Mouse (Mus musculus) NIH3T3 (cell line): ENCODE data around the gene Amer3.
"Not testable (repeated sequence)": the region's sequence is repeated elsewhere in the genome, so short reads cannot be mapped to it uniquely, and the experiment has no call there.

Source experiments
- DNase-seq: peaks from one replicate; pipeline ENCODE4 v3.0.0-alpha.2; 2012; ENCODE audit warnings: low read depth

Amer3 gene

DNA sequence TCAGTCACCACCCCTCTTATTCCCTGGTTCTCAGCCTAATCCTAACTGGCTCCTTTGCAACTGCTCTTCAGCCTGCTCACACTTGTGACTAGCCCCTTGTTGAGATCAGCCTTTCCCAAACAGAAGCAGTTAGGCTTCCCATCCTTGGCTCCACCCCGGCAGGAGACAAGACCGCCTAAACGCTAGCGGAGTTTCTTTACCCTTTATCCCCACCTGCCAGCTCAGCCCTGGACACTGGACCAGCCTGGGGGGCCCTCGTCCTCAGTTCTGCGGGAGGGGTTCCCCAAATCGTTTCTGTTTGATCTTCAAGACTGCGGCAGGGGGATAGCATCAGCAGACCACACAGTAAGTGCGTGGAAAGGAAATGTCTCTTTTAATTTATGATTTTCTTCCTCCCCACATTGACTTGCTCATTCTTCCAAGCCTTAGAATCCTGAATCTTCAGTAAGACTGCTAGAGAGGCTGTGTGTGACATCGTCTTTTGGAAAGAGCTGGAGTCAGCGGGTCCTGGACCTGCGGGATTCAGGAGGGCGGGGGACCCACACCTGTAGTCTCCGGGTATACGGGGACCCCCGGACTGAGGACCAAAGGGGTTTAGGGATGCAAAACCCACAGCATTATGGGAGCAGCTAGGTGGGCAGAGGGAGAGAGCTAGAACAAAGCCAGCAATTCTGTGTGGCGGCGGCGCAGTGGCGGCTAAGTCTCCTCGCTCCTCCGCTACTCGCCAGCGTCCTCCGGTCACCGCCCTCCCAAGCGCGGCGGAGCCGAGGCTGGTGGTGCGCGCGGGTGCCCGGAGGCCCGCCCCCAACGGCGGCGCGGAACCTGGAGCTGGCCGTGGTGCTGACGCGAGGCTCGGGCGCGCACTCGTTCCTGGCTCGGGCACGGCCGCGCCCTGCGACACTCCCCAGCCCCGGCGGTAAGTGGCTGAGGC is at the start of gene Amer3:
TSS of gene Amer3 (plus strand) at position 807 of the 931 bp plus-strand sequence.
- DNase-seq = no peak

DNA sequence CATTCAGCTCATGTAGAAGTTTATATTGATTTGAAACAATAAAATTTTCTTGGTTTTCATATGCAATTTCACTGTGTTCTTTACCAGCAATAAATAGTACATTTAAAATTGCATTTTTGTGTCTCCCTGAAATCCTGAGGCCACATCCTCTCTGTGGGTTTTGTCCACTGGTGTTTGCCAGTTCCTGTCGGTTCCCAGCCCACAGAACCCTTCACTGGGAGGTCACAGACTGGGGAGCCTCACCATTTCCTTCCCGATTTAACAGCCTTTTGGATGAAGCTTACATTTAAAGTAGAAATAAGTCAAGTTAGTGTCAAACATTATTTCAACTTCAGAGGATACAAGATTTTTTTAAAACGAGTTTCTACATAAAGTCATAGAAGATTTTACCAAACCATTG is 44.9 kb upstream of the Amer3 start:
- DNase-seq = not testable (repeated sequence)

DNA sequence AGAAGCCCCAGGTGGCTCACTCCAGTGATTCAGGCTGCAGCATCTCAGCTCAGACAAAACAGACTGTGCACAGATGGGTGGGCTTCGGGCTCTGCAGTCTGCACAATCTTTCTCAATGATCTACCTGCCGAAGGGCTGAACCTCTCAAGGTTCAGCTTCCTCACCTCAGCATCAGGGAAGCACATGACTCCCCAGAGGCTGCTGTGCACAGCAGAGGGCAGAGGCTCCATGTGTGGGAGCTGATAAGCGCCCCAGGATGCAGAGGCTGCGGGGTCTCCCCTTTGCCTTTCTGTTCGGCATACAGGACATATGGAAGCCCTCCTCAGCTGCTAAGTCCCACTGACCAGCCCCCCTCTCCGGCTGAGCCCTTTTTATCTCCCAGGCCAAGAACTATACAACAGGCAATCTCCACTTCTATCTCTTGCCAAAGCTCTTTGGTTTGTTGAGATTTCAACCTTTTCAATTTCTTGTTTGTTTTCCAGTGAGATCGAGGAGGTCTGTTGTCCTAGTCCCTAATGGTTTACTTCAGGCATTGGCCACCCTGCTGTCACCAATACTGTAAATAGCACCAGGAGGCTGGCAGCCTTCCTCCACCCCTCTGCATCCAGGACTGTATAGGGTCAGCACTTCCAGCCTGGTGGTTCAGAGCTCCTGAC is 44.3 kb upstream of the Amer3 start, which contains the start of gene Cfc1:
TSS of gene Cfc1 (plus strand) at position 606 of the 656 bp plus-strand sequence.
- not testable (repeated sequence) for DNase-seq

DNA sequence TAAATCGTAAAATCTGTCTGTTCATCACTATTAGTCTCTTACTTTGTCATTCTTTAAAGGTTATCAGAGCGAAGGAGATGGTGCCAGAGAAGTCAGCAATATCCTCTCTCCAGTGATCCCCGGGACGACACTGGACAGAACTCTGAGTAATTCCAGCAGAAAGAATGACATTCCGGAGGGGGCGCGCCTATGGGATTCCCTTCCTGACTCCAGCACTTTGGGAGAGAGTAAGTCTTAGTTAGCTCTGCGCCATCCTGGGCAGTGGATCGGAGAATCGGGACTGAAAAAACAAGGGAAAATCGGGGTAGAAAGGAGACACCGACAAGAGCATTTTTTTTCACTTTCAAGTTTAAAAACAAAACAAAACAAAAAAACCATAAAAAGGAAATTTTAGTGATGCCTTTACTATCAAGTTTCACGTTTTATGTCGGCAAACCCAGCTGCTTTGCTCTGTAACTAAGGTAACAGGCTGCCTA is 43.1 kb upstream of the Amer3 start:
- DNase-seq = no peak

DNA sequence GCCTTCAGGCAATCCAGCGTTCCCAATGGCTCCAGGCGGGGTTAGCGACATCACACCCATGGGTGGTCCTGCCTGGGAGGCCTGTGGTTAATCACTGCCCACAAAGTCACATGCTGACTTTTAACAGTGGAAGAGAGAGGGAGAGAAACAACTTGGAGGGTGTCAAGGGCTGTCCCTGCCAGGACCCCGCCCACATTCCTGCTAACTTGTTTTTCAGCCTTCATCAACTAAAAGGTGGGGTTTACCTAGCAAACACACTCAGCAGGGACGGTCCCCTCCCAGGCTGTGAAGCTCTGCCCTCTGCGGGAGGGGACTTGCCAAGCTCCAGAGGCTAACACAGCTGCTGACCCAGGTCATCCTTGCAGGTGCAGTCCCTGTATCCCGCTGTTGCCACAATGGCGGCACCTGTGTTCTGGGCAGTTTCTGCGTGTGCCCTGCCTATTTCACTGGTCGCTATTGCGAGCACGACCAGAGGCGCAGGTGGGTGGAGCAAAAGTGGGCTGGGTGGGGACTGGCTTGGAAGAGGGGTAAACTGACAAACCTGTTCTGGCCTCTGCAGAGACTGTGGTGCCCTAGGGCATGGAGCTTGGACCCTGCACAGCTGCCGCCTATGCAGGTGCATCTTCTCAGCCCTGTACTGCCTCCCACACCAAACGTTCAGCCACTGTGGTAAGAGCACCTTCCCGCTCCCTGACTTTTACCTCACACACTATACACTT is 42.5 kb upstream of the Amer3 start:
- peak; percentile 9 for DNase-seq

DNA sequence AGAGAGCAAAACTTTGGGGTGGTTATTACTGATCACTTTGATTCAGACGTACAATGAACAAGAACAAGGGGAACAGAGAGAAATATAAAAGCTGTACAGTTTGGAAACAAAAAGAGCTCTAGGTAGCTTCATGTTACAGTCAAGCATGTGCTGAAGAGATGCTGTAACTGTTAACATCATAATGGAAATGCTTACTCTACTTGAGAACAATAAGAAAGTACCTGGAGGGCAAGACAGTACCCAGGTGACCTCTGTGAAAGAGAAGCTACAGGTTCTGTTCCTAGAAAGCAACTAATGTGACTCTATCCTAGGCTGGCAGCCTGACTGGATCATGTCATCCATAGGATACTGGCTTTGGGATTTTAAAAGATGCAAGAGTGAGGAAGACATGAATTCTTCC is 32.4 kb upstream of the Amer3 start:
- no peak for DNase-seq

DNA sequence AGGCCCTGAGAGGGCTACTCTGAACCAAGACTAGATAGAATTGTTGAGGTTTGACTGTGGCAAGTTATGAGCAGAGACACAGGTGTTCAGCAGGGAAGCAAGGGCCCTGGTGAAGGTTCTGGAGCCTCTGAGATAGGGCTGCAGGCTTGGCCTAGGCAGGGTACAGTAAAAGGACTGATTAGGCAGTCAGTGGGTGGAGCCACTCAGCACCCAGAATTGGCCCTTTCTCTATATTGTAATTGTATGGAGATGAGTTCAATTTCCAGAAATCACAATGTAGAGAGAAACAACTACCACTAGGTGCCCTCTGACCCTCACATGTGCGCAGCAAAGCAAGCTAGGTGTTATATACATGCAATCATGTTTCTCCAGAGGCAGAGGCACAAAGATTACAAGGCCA is 25.8 kb upstream of the Amer3 start:
- no peak for DNase-seq

DNA sequence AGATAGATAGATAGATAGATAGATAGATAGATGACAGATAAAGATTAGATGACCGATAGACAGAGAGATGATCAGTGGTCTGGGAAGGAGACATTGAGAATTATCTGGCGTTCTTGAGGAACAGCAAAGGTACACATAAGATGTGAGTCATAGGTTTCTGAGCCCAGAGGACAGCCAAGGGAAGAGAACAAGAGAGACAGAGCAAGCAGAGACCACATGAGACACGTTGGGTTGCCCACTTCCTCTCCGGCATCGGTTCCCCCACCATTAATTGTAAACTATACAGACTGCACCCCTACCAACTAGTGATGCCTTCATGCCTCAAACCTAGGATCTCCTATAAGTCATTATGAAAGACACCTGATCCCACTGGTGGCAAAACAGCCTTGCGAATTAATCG is 25.2 kb upstream of the Amer3 start:
- DNase-seq = no peak

DNA sequence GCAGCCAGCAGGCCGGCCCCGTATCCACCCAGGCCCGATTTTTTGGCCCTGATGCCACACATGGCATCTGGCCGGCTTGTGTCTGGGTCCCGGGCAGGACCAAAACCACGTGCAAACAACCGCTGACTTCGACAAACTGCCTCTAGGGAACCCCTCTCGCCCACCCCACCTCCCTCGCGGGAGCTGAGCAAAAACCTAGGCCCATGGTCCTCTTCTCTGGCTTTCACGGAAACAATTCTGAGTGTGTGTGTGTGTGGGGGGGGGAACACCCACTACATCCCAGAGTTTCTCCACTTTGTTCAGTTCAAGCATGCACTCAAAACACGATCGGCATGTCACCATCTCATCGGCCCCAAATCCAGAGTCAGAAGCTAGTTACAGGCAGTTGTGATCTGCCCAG is 18.6 kb upstream of the Amer3 start, which contains the start of gene Prss40:
TSS of gene Prss40 (minus strand) at position 101 of the 400 bp plus-strand sequence.
- no peak for DNase-seq

DNA sequence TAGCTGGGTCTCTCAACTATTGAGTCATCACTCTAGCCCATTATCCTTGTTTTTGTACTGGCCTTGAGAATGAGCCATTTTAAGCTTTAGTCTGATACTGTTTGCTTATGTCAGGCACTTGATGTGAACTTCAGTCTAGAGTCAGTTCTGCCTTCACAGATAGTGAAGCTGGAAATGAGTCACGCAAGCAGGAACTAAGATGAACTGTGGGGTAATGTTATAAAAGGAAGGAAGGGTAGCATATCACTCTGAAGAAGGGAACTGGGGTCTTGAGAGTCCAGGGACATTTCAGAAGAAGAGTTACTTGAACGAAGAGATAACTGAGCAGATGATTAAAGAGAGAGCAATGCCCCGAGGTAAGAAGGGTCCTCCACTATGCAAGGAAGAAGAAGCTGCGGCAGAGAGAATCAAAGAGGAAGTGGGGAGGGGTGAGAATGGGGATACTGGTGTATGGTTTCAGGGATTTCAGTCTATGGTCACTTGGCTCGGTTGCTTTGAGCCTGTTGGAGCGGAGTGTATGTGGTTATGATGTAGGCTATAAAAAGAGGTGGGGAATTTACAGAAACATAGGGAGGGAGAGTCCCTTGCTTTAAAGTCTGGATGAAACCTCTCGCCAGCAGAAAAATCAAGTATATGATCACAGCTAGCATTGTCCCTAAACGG is 14.9 kb upstream of the Amer3 start:
- no peak for DNase-seq

DNA sequence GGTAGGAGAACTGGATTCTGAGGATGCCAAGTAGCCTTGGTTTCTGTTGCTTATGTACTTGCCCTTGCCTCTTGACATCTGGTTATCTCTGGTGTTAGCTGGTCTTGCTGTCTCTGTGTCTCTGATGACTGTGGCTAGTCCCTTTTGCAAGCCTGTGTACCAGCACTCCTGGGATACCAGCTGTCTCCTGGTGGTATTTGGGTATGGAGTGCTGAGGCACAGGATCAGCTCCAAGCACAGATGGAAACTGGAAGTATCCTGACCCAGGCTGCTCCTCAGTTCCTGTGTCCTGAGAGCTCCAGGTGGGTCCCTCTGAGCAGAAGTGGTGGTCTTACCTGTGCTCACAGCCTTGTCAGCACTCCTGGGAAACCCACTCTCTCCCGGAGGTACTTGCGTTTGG is 11.3 kb upstream of the Amer3 start:
- no peak for DNase-seq

DNA sequence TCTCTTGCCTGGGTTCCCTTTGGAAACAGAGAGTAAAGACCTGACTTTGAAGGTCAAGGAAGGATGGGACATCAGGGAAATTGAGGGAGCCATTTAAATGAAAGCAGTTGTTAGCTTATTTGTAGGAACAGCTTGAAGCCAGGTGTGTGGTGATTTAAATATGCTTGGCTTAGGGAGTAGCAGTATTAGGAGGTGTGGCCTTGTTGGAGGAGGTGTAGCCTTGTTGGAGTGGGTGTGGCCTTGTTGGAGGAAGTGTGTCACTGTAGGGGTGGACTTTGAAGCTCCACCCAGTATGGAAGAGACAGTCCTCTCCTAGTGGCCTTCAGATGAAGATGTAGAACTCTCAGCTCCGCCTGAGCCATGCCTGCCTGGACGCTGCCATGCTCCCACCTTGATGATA is 9.6 kb upstream of the Amer3 start:
- no peak for DNase-seq

DNA sequence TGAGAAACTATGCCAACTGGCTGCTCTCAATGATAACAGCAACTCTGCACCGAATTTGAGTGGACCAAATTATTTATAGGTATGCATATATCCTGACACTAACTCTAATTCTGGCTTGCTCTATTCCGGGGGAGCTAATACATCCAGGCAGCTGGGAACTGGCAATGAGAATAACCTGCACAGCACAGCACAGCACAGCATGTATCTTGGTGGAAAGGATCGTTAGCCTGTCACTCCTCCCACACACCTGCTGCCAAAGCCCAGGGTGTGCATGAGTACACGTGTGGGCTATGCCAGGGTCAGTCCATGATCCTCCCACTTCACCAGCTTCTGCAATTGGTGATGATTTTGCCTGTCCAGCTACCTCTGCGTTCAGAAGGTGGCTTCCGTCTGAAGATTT is 8.0 kb upstream of the Amer3 start:
- DNase-seq = no peak

DNA sequence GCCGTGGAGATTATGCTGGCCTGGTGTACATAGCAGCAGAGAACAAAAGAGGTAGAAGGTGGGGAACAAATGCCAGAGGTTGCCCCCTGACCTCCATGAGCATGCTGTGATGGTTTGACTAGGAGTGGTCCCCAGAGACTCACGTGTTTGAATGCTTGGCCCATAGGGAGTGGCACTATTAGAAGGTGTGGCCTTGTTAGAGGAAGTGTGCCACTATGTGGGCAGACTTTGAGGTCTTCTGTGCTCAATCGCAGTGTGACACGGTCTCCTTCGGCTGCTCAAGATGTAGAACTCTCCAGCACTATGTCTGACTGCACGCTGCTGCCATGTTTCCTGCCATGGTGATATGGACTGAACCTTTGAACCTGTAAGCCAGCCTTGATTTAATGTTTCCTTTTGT is 6.2 kb upstream of the Amer3 start:
- no peak for DNase-seq

DNA sequence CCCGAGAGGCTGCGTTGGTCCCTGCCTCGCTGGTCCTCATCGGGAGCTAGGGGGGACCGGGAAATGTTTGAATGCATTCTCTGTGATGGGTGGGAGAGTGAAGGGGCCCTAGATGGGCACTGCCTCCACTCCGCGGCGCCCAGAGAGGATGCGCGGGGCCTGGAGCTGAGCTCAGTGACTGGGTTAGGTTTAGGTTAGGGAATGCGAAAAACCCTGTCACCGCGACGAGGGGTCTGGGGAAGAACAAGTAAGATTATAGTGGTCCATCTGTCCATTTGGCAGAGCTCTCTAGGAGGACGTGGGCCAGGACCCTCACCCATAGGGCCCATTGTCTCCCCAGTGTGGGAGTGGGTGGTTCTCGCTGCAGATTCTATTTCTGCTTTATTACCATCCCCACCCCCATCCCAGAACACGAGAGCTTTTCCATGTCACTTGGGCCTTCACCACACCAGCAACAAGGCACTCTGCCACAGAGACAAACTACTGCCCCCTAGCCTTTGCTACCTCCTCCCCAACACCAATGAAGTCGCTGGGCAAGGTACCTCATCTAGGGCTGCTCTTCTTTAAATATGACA is 412 bp downstream of the Amer3 start:
- no peak for DNase-seq

DNA sequence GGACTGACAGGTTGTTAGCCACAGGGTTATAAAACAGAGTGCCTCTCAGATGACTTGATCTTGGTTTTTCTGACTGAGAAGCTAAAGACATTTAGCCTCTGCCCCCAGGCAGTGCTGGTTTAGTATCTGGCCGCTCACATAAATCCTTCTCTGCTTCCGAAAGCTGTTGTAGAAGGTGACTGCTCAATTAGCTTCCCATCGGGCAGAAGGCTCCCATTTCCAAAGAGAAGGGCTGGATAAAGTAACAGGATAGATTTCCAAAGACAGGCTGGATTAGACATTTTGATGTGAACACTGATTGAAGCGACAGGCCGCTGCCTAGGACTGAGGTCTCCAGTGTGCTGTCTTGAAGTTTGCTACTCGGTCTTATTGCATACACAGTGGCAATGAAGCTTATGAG is 2.8 kb downstream of the Amer3 start:
- DNase-seq = no peak

DNA sequence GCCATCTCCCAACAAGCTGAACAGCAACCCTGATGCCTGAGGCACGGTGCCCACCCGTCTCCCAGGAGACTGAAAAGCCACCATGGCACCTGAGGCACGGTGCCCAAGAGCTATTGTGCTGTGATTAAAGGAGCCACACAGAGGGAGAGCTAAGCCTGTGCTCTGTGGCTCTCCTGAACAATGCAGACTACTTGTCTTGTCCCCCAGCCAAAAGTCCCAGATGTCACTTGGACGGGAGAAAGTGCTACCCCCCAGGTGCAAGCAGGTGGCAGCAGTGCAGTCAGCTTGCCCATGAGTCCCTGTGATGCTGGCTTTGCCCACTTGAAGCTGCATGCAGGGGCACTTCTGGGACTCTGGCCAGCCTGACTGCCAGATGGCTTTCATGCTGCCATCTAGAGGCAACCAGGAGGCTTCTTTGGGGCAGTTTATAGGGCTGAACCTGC is 4.4 kb downstream of the Amer3 start:
- peak; percentile 6 for DNase-seq

DNA sequence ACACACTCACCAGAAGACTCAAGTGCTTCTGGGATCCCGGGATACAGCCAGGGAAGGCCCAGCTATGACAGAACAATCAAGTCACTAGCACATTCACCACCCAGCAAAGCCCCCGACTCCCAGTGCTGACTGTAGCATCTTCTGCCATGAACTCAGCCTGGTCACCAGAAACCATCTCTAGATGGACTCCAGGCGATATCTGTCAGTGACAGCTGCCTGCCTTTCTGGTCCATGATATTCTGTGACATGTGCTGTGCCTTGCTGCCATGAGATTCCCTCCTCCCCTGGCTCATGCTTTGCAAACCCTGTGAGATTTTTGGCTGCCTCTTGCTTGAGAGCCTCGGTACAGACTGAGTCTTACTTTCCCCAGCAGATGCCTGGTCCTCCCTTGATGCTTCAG is 5.3 kb downstream of the Amer3 start:
- DNase-seq = no peak

DNA sequence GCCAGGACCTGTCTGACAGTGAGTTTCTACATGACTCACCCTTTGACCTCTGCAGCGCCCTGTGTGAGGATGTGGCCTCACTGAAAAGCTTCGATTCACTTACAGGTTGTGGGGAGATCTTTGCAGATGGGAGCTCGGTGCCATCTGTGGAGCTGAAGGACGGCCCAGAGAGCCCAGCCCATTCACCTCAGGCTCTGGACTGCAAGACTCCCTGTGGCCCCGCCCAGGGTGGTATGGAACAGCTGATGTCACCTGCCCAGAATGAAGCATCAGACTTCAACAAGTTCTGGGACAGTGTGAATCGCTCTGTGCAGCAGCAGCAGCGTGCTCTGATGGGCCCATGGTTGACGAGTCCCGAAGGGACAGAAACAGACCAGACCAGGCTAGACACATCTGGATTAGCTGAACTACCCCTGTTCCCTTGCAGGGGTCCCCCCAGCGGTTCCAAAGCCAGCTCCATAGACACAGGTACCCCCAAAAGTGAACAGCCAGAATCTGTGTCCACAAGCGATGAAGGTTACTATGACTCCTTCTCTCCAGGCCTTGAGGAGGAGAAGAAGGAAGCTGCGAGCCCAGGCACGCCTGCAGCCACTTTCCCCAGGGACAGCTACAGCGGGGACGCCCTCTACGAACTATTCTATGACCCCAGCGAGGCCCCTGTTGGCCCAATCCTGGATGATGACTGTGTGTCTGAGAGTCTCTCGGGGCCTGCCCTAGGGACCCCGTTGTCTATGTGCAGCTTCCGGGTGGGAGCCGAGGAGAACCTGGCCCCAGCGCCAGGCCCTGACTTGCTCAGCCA is 8.0 kb downstream of the Amer3 start:
- no peak for DNase-seq

DNA sequence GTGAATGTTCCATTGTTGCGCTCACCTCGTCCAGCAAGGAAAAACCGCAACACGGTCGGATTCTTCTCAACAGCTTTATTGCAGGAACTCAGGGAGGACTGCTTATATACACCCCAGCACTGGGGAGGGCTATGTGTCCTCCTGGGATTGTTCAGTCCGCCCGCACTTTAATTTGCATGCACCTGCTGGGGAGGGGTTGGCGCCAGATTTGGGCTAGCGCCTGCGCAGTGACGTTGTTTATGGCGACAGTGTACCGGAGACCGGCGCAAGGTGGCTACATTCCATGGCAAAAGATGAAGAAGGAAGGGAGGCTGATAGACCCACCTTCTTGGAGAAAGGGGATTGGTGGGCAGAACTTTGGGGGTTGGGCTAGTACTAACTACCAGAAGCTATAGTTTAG is 20.5 kb downstream of the Amer3 start:
- no peak for DNase-seq
